Mouse (Mus musculus) left cerebral cortex, adult 8-10 months (tissue): ENCODE measurements around the gene Gne. TPM values are rescaled to one million over a fixed set of nuclear protein-coding genes. Genes with fewer than 3 reads are reported as not detected.

Experiments used
- DNase-seq, 2 experiments: peaks; one replicate each; pipeline ENCODE4 v3.0.0; 2022; ENCODE audit warnings: low spot score in 2 of 2
- total RNA-seq, 4 experiments: library from RNA; stranded (reverse); gene quantifications; 2 replicates each; pipeline ENCODE4 v1.2.4; 2022

Gne gene
- total RNA-seq = 10 to 100 TPM; 44.3 to 58.2 (median 56.8) TPM

GRCm38 (mm10) chr4:44083945-44084344 lies at the start of gene Gne:
Gene Gne, minus strand, starts transcription at chr4:44084177.
- DNase-seq = no peak

- no peak for DNase-seq
Measured at GRCm38 (mm10) chr4:44126805-44127204, 42.8 kb upstream of the Gne start.

- no peak for DNase-seq
Measured at GRCm38 (mm10) chr4:44119410-44120201, 35.6 kb upstream of the Gne start.

GRCm38 (mm10) chr4:44115046-44115445 lies 31.1 kb upstream of the Gne start:
- DNase-seq = no peak

GRCm38 (mm10) chr4:44113393-44114138 lies 29.6 kb upstream of the Gne start:
- DNase-seq = no peak

- no peak for DNase-seq
Measured at GRCm38 (mm10) chr4:44112741-44113140, 28.8 kb upstream of the Gne start.

GRCm38 (mm10) chr4:44110771-44111170 lies 26.8 kb upstream of the Gne start:
- DNase-seq = no peak

- no peak for DNase-seq
Measured at GRCm38 (mm10) chr4:44108297-44108696, 24.3 kb upstream of the Gne start.

- DNase-seq = no peak
Measured at GRCm38 (mm10) chr4:44107339-44107738, 23.4 kb upstream of the Gne start.

- DNase-seq = no peak
Measured at GRCm38 (mm10) chr4:44106297-44106821, 22.4 kb upstream of the Gne start.

GRCm38 (mm10) chr4:44104195-44104917 lies 20.4 kb upstream of the Gne start:
- DNase-seq = no peak

GRCm38 (mm10) chr4:44103620-44104019 lies 19.6 kb upstream of the Gne start:
- no peak for DNase-seq

GRCm38 (mm10) chr4:44097576-44098335 lies 13.8 kb upstream of the Gne start:
- no peak for DNase-seq

GRCm38 (mm10) chr4:44094475-44094874 lies 10.5 kb upstream of the Gne start:
- DNase-seq = no peak

GRCm38 (mm10) chr4:44092359-44092758 lies 8.4 kb upstream of the Gne start:
- no peak for DNase-seq

GRCm38 (mm10) chr4:44085566-44085965 lies 1.6 kb upstream of the Gne start:
- no peak for DNase-seq

- DNase-seq = no peak
Measured at GRCm38 (mm10) chr4:44084602-44085325, 787 bp upstream of the Gne start.

- DNase-seq = no peak
Measured at GRCm38 (mm10) chr4:44078358-44078933, 5.5 kb downstream of the Gne start.

GRCm38 (mm10) chr4:44074422-44074821 lies 9.6 kb downstream of the Gne start:
- no peak for DNase-seq

GRCm38 (mm10) chr4:44073799-44074198 lies 10.2 kb downstream of the Gne start:
- no peak for DNase-seq
